Mouse (Mus musculus) frontal cortex, postnatal 14 days (tissue): ENCODE results near the gene Olfr503.
"Not testable (repeated sequence)": the region's sequence is repeated elsewhere in the genome, so short reads cannot be mapped to it uniquely, and the experiment has no call there.

ENCODE experiments used
- DNase-seq, 2 experiments: peaks; one replicate each; pipeline ENCODE4 v3.0.0; 2022; ENCODE audit warnings: low spot score in 2 of 2

Olfr503 gene

DNA sequence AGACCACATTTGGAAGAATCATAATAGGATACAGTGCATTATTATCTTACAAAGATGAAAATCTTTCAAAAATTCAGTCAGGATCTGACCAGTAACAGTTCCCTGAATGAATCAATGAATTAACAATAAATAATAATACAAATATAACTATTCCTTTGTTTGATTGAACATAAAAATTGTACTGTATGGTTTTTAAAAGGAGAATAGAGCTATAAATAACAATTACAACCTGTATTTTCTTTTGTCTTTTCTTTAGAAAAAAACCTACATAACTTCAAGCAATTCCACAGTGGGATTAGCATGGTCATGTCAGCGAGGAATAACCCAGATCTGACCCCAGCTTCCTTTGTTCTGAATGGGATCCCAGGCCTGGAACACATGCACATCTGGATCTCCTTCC lies at the start of gene Olfr503:
Gene Olfr503, plus strand, starts transcription at position 301 of the 400 bp plus-strand sequence.
- not testable (repeated sequence) for DNase-seq

DNA sequence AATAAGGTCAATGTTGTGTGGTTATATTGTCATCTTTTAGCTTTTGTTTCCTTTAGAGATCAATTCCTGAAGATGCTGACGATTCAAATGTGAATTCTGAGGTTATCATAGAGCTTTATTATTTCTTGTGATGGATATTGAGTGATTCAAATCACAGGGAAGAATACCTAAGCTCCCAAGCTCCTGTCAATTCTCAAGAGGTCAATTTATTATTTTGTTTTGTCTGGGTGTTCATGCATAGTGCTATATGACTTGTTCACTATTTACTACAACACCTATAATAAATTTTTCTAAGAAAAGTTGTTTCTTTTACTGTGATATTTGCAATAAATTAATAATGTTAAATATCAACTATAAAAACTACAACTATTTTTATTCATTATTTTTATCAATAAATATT lies 19.4 kb upstream of the Olfr503 start, which contains the start of gene Olfr502:
Gene Olfr502, minus strand, starts transcription at position 101 of the 400 bp plus-strand sequence.
- DNase-seq = no peak

DNA sequence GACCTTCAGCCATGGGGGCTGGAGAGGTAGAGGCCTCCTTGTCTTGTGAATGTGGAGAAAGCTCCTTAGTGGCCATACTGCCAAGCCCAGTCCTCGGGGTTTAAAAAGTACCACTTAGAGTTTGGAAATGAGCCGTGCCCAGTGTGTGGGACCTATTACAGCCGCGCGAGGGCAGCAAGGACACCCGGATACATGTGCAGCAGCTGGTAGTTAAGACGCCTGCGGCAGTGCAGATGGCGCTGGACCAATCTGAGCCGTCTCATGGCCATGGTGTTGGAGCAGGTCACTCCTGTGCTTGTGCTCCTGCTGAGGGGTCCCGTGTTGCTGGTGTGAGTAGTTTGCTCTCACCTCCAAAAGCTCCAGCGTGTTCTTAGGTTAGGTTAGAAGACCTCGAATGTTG lies 1.9 kb upstream of the Olfr503 start:
- DNase-seq = no peak

DNA sequence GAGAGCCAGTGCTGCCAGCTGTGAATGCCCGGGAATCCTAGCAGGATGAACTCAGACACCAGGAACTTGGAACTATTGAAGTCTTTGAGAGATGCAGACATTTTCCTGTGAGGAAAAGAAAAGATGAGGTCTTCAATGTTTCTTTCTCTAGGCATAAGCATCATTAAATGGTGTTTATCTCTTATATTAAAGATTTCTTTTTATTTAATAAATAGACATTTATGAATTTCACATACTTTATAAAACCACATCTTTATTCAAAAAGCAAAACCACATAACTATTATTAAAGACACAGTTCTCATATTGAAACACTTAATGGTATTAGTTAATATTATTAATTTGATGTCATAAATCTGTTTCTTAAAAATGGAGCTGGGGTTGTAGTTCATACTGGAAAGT lies 21.4 kb downstream of the Olfr503 start, which contains the start of gene Olfr504:
Gene Olfr504, minus strand, starts transcription at position 101 of the 400 bp plus-strand sequence.
- DNase-seq = no peak

DNA sequence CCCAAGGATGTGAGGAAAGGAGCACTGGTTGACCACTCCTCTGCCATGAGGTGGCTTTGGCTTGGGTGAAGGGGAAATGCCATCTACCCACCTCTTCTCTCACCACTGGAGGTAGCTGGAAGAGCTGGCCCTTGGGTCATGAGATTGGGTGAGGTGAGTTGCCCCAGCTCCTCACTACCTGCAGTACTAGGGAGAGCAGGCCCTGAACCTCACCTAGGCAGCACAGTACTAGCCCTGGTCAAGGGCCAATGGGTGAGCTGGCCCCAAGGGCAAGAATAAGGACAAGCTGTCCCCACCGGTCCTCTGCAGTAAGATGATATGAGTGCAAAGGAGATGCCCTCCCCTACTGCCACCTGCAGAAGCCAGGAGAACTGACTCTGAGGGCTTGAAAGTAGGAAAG lies 45.5 kb downstream of the Olfr503 start:
- no peak for DNase-seq
